Mouse (Mus musculus): ENCODE measurements around the gene Cryba2.

DNA sequence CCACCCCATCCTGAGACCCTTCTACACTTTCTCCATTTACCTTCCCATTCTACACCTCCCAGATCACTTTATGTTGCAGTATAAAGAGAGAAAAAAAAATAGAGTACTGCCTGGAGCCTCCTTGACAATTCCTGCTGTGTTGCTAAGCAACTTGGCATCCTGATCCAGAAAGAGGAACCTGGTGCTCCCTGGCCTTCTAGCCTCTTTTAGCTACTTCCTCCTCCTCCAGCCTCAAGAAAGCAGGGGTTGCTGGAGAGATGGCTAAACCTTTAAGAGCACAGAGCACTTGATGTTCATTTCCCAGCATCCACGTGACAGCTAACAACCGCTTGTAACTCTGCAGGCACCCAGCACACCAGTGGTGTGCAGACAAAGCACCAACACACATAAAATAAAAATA lies 20.7 kb downstream of the Cryba2 start:
- no peak for TF ChIP-seq EP300 (IDR thresholded peaks at IDR 0.05; ENCODE audit: low read depth)
- no peak for TF ChIP-seq CTCF (IDR thresholded peaks at IDR 0.05; ENCODE audit: low read depth)
